Mouse (Mus musculus): ENCODE results near the gene Gnmt.

- TF ChIP-seq TAL1 (conservative IDR thresholded peaks at IDR 0.05; ENCODE audit: low read depth, low read length) (no peak), CTCF (IDR thresholded peaks at IDR 0.05; ENCODE audit: low read depth, low read length) (no peak)
Measured at GRCm38 (mm10) chr17:46704887-46705835, 23.8 kb downstream of the Gnmt start, which contains the start of gene Ppp2r5d.
